Mouse (Mus musculus) heart, adult 2 months (tissue): ENCODE results near the gene Tln2.

Experiments
- CTCF ChIP-seq: fragments of 200-600 bp; IDR thresholded peaks from 2 replicates; pipeline ENCODE4 v1.8.1; 2022; ENCODE audit warnings: antibody characterized with exemption, mild to moderate bottlenecking, moderate library complexity
- POLR2A ChIP-seq: fragments of 200-500 bp; IDR thresholded peaks from 2 replicates; pipeline ENCODE4 v1.6.1; 2011; ENCODE audit warnings: mild to moderate bottlenecking, low read depth, low read length, control low read depth; ENCODE audit not compliant: insufficient read depth

GRCm38 (mm10) chr9:67173816-67174215 is 385.7 kb downstream of the Tln2 start:
- no peak for TF ChIP-seq POLR2A
- TF ChIP-seq CTCF = peak; percentile 13; the same call in 1 of the 2 replicates
